Mouse (Mus musculus): ENCODE measurements at regions not wholly inside any gene's neighbourhood (a gene's known extent, or its start where the extent isn't known, plus 50 kb on each side); places are given as distances from the start of the nearest gene placed in this dataset.
A peak's percentile ranks its signal among the peaks of the same experiment; 100 is the strongest.

GRCm38 (mm10) chr14:73999409-73999909 lies 338.4 kb downstream of the Gm21750 start:
- 38% methylated on average over 2 of the region's 2 CpGs for WGBS
- H3K36me3 ChIP-seq (ENCODE audit: insufficient read depth, low read length) = no peaks in the 10 kb centered on the region
- H3K9me3 ChIP-seq (replicated peaks; ENCODE audit: low read length) = no peaks in the 10 kb centered on the region
- DNase-seq (ENCODE audit: low spot score) = no peak
- no peaks in the 10 kb centered on the region for H3K4me1 ChIP-seq (replicated peaks; ENCODE audit: insufficient read depth, low read length)
- H3K4me2 ChIP-seq (ENCODE audit: low read length) = no peak overlapping the region
- H3K27me3 ChIP-seq (ENCODE audit: insufficient read depth, low read length) = no peaks in the 10 kb centered on the region
- H3K4me3 ChIP-seq (replicated peaks; ENCODE audit: low read depth, low read length) = no peak overlapping the region
- H3K9ac ChIP-seq (ENCODE audit: low read depth, low read length) = no peak overlapping the region
- H3K27ac ChIP-seq = no peak overlapping the region
- TF ChIP-seq CTCF (IDR thresholded peaks at IDR 0.05; ENCODE audit: low read depth) = no peak
- no peak for ATAC-seq (replicated peaks; ENCODE audit: low FRiP score, low read depth)

GRCm38 (mm10) chr14:74006911-74007310 lies 345.9 kb downstream of the Gm21750 start:
- no peak for DNase-seq (ENCODE audit: low spot score)
- no peak for TF ChIP-seq CTCF (IDR thresholded peaks at IDR 0.05; ENCODE audit: low read depth)
- 93% methylated on average over 4 of the region's 4 CpGs for WGBS
- no peaks in the 10 kb centered on the region for H3K4me1 ChIP-seq (replicated peaks; ENCODE audit: insufficient read depth, low read length)
- no peak overlapping the region for H3K4me2 ChIP-seq (ENCODE audit: low read length)
- no peaks in the 10 kb centered on the region for H3K9me3 ChIP-seq (replicated peaks; ENCODE audit: low read length)
- no peak for ATAC-seq (replicated peaks; ENCODE audit: low FRiP score, low read depth)
- no peaks in the 10 kb centered on the region for H3K36me3 ChIP-seq (ENCODE audit: insufficient read depth, low read length)
- H3K27me3 ChIP-seq (ENCODE audit: insufficient read depth, low read length) = no peaks in the 10 kb centered on the region
- no peak overlapping the region for H3K27ac ChIP-seq
- H3K9ac ChIP-seq (ENCODE audit: low read depth, low read length) = no peak overlapping the region
- no peak overlapping the region for H3K4me3 ChIP-seq (replicated peaks; ENCODE audit: low read depth, low read length)

GRCm38 (mm10) chr14:74011555-74011954 lies 350.5 kb downstream of the Gm21750 start:
- 68% methylated on average over 1 of the region's 1 CpGs for WGBS
- H3K4me3 ChIP-seq (replicated peaks; ENCODE audit: low read depth, low read length) = no peak overlapping the region
- TF ChIP-seq CTCF (IDR thresholded peaks at IDR 0.05; ENCODE audit: low read depth) = no peak
- no peak overlapping the region for H3K27ac ChIP-seq
- H3K36me3 ChIP-seq (ENCODE audit: insufficient read depth, low read length) = no peaks in the 10 kb centered on the region
- no peak overlapping the region for H3K4me2 ChIP-seq (ENCODE audit: low read length)
- DNase-seq (ENCODE audit: low spot score) (no peak), ATAC-seq (replicated peaks; ENCODE audit: low FRiP score, low read depth) (no peak)
- H3K4me1 ChIP-seq (replicated peaks; ENCODE audit: insufficient read depth, low read length) = no peaks in the 10 kb centered on the region
- H3K27me3 ChIP-seq (ENCODE audit: insufficient read depth, low read length) = no peaks in the 10 kb centered on the region
- no peaks in the 10 kb centered on the region for H3K9me3 ChIP-seq (replicated peaks; ENCODE audit: low read length)
- no peak overlapping the region for H3K9ac ChIP-seq (ENCODE audit: low read depth, low read length)

- WGBS = 76% methylated on average over 2 of the region's 2 CpGs
- Histone ChIP-seq H3K4me1 (replicated peaks; ENCODE audit: insufficient read depth, low read length) (no peaks in the 10 kb centered on the region), H3K36me3 (ENCODE audit: insufficient read depth, low read length) (no peaks in the 10 kb centered on the region), H3K4me2 (ENCODE audit: low read length) (no peak overlapping the region), H3K9ac (ENCODE audit: low read depth, low read length) (no peak overlapping the region), H3K27ac (no peak overlapping the region), H3K4me3 (replicated peaks; ENCODE audit: low read depth, low read length) (no peak overlapping the region), H3K27me3 (ENCODE audit: insufficient read depth, low read length) (no peaks in the 10 kb centered on the region), H3K9me3 (replicated peaks; ENCODE audit: low read length) (no peaks in the 10 kb centered on the region)
- DNase-seq (ENCODE audit: low spot score) (no peak), ATAC-seq (replicated peaks; ENCODE audit: low FRiP score, low read depth) (no peak)
- TF ChIP-seq CTCF (IDR thresholded peaks at IDR 0.05; ENCODE audit: low read depth) = no peak
These were observed 358.4 kb downstream of the Gm21750 start for GRCm38 (mm10) chr14:74019421-74019820.

- no peak for ATAC-seq (replicated peaks; ENCODE audit: low FRiP score, low read depth)
- no peak overlapping the region for H3K27ac ChIP-seq
- no peaks in the 10 kb centered on the region for H3K27me3 ChIP-seq (ENCODE audit: insufficient read depth, low read length)
- H3K4me2 ChIP-seq (ENCODE audit: low read length) = no peak overlapping the region
- no peak for TF ChIP-seq CTCF (IDR thresholded peaks at IDR 0.05; ENCODE audit: low read depth)
- H3K36me3 ChIP-seq (ENCODE audit: insufficient read depth, low read length) = no peaks in the 10 kb centered on the region
- H3K4me3 ChIP-seq (replicated peaks; ENCODE audit: low read depth, low read length) = no peak overlapping the region
- no peak overlapping the region for H3K9ac ChIP-seq (ENCODE audit: low read depth, low read length)
- DNase-seq (ENCODE audit: low spot score) = peak; percentile 13
- no peaks in the 10 kb centered on the region for H3K9me3 ChIP-seq (replicated peaks; ENCODE audit: low read length)
- no peaks in the 10 kb centered on the region for H3K4me1 ChIP-seq (replicated peaks; ENCODE audit: insufficient read depth, low read length)
- WGBS = 15% methylated on average over 5 of the region's 5 CpGs
These were observed 386.1 kb downstream of the Gm21750 start for GRCm38 (mm10) chr14:74047009-74047694.

- 77% methylated on average over 6 of the region's 6 CpGs for WGBS
- no peak for TF ChIP-seq CTCF (IDR thresholded peaks at IDR 0.05; ENCODE audit: low read depth)
These were observed 386.8 kb downstream of the Gm21750 start for GRCm38 (mm10) chr14:74047695-74048280.

More at GRCm38 (mm10) chr14:74047695-74048280, 386.8 kb downstream of the Gm21750 start:
- Histone ChIP-seq H3K27ac (no peak overlapping the region), H3K9ac (ENCODE audit: low read depth, low read length) (no peak overlapping the region), H3K4me1 (replicated peaks; ENCODE audit: insufficient read depth, low read length) (no peaks in the 10 kb centered on the region), H3K27me3 (ENCODE audit: insufficient read depth, low read length) (no peaks in the 10 kb centered on the region), H3K36me3 (ENCODE audit: insufficient read depth, low read length) (no peaks in the 10 kb centered on the region), H3K4me3 (replicated peaks; ENCODE audit: low read depth, low read length) (no peak overlapping the region), H3K4me2 (ENCODE audit: low read length) (no peak overlapping the region), H3K9me3 (replicated peaks; ENCODE audit: low read length) (no peaks in the 10 kb centered on the region)
- DNase-seq (ENCODE audit: low spot score) (no peak), ATAC-seq (replicated peaks; ENCODE audit: low FRiP score, low read depth) (no peak)
